9 mouse cellular contexts compared by ENCODE assay signal in genomic region chr8:106140769-106141168, GRCm38 (mm10). TPM values are rescaled to one million over a fixed set of nuclear protein-coding genes. Genes with fewer than 3 reads are reported as not detected.
DNase-seq lines count a peak whose midpoint lies in the region; ATAC-seq lines count a peak whose summit lies in the region.
"Had no signal": no experiment of that assay in that cellular context is flagged by ENCODE, and none has a peak within 500 bp of the region (broad histone marks: within the 10 kb centered on the region; RNA-seq: fewer than 3 reads in every experiment).

No protein-coding gene starts in this region.

- no peak overlapping the region for H3K9ac ChIP-seq in forebrain, embryonic 16.5 days (replicated peaks; ENCODE audit: low read depth, low read length)
- H3K9ac ChIP-seq in hindbrain, embryonic 12.5 days: no peak overlapping the region
- H3K9ac ChIP-seq: lung, embryonic 15.5 days had no signal

- H3K9me3 ChIP-seq in forebrain, embryonic 16.5 days (ENCODE audit: control insufficient read depth, low read length): no peaks in the 10 kb centered on the region
- no peaks in the 10 kb centered on the region for H3K9me3 ChIP-seq in hindbrain, embryonic 12.5 days (replicated peaks)
- H3K9me3 ChIP-seq: lung, embryonic 15.5 days had no signal

- no peaks in the 10 kb centered on the region for H3K36me3 ChIP-seq in forebrain, embryonic 16.5 days (ENCODE audit: control insufficient read depth, insufficient read depth)
- H3K36me3 ChIP-seq in hindbrain, embryonic 12.5 days: no peaks in the 10 kb centered on the region
- H3K36me3 ChIP-seq: lung, embryonic 15.5 days had no signal

- no peak overlapping the region for H3K4me2 ChIP-seq in forebrain, embryonic 16.5 days (ENCODE audit: low read length)
- no peak overlapping the region for H3K4me2 ChIP-seq in hindbrain, embryonic 12.5 days (replicated peaks)
- H3K4me2 ChIP-seq: lung, embryonic 15.5 days had no signal

- H3K27ac ChIP-seq in forebrain, embryonic 16.5 days (ENCODE audit: low read length): no peak overlapping the region
- H3K27ac ChIP-seq in hindbrain, embryonic 12.5 days: no peak overlapping the region
- H3K27ac ChIP-seq: lung, embryonic 15.5 days had no signal

- peaks cover 32% of the 10 kb centered on the region for H3K27me3 ChIP-seq in forebrain, embryonic 16.5 days (replicated peaks; ENCODE audit: control insufficient read depth, insufficient read depth, low read length)
- H3K27me3 ChIP-seq in hindbrain, embryonic 12.5 days: peaks cover 48% of the 10 kb centered on the region

- peaks cover 17% of the 10 kb centered on the region for H3K4me1 ChIP-seq in forebrain, embryonic 16.5 days (replicated peaks; ENCODE audit: control insufficient read depth, insufficient read depth, low read length)
- H3K4me1 ChIP-seq in hindbrain, embryonic 12.5 days: peaks cover 26% of the 10 kb centered on the region

- 13% methylated on average over 13 of the region's 13 CpGs for WGBS in forebrain, embryonic 16.5 days
- 18% methylated on average over 13 of the region's 13 CpGs for WGBS in hindbrain, embryonic 12.5 days

- ATAC-seq in forebrain, embryonic 16.5 days: peak; percentile 80
- peak; percentile 57 for ATAC-seq in hindbrain, embryonic 12.5 days (ENCODE audit: low FRiP score)
- peak; percentile 84 for ATAC-seq in megakaryocyte-erythroid progenitor cell, adult 5-6 weeks (replicated peaks; ENCODE audit: low FRiP score, low TSS enrichment, poor library complexity, severe bottlenecking)

- peak; percentile 84 for DNase-seq in Muller cell, postnatal 12 days (ENCODE audit: inconsistent ontology term)
- peak; percentile 64 for DNase-seq in cerebellum, adult 11-12 months
- DNase-seq in layer of hippocampus, postnatal 25 days (ENCODE audit: extremely low spot score in 1 of 2, low spot score in 1 of 2): peak; percentile 77 to 92
- DNase-seq in right cerebral cortex, postnatal 10 days (ENCODE audit: low spot score in 2 of 2): peak; percentile 78 to 87
- peak; percentile 74 for DNase-seq in yolk sac, embryonic 10.5 days (ENCODE audit: low spot score)

- H3K4me3 ChIP-seq in forebrain, embryonic 16.5 days (replicated peaks; ENCODE audit: low read length): no peak overlapping the region
- no peak overlapping the region for H3K4me3 ChIP-seq in hindbrain, embryonic 12.5 days
- H3K4me3 ChIP-seq: lung, embryonic 15.5 days had no signal

RNA-seq across cellular contexts. Expression of gene Esrp2, which starts 4.0 kb away (rescaled TPM):
- polyA plus RNA-seq in forebrain, embryonic 16.5 days (2015; fragmentation: Nextera tagmentation; extraction: Ambion mirVana): 0.37 and 0.42 TPM in 2 replicates
- 2.6 and 2.9 TPM in 2 replicates for polyA plus RNA-seq in hindbrain, embryonic 12.5 days (2016; fragmentation: Nextera tagmentation; extraction: Ambion mirVana)
- total RNA-seq in layer of hippocampus, postnatal 25 days (2021): under 1 TPM in 1 of 2 experiments, not detected in 1; 0.07 TPM
- total RNA-seq in megakaryocyte-erythroid progenitor cell, adult 5-6 weeks (2014; fragmentation: Nextera tagmentation): 0.68 and 1.4 TPM in 2 replicates
- not detected in 2 replicates for total RNA-seq in megakaryocyte-erythroid progenitor cell, adult 5-6 weeks (2017)

RNA-seq across cellular contexts. Expression of gene Pla2g15, which starts 9.4 kb away (rescaled TPM):
- 18.2 and 20.6 TPM in 2 replicates for polyA plus RNA-seq in forebrain, embryonic 16.5 days (2015; fragmentation: Nextera tagmentation; extraction: Ambion mirVana)
- polyA plus RNA-seq in hindbrain, embryonic 12.5 days (2016; fragmentation: Nextera tagmentation; extraction: Ambion mirVana): 18.2 and 20.1 TPM in 2 replicates
- 10 to 100 TPM; 19.4 to 23.1 TPM for total RNA-seq in layer of hippocampus, postnatal 25 days (2021)
- 2.7 and 3.2 TPM in 2 replicates for total RNA-seq in megakaryocyte-erythroid progenitor cell, adult 5-6 weeks (2014; fragmentation: Nextera tagmentation)
- total RNA-seq in megakaryocyte-erythroid progenitor cell, adult 5-6 weeks (2017): 0.84 and 3.2 TPM in 2 replicates

RNA-seq across cellular contexts. Expression of gene Slc7a6, which starts 27.9 kb away (rescaled TPM):
- polyA plus RNA-seq in forebrain, embryonic 16.5 days (2015; fragmentation: Nextera tagmentation; extraction: Ambion mirVana): 49.3 and 58.4 TPM in 2 replicates
- polyA plus RNA-seq in hindbrain, embryonic 12.5 days (2016; fragmentation: Nextera tagmentation; extraction: Ambion mirVana): 55.8 and 60.8 TPM in 2 replicates
- 10 to 100 TPM; 19.8 to 24.9 TPM for total RNA-seq in layer of hippocampus, postnatal 25 days (2021)
- 2.6 and 4.2 TPM in 2 replicates for total RNA-seq in megakaryocyte-erythroid progenitor cell, adult 5-6 weeks (2014; fragmentation: Nextera tagmentation)
- total RNA-seq in megakaryocyte-erythroid progenitor cell, adult 5-6 weeks (2017): 5.1 and 6.7 TPM in 2 replicates

Comparison
In these comparisons a context has a peak if more than half of its experiments do, and no peak if none do; other contexts are left out.
1. RNA of gene Pla2g15, which starts 9.4 kb away (total RNA-seq): 19.4 to 23.1 TPM in layer of hippocampus, postnatal 25 days; 0.84 to 3.2 TPM in megakaryocyte-erythroid progenitor cell, adult 5-6 weeks; every median in the first group is over 4 times any median in the second.
2. Peak in every context shown above with its lines, with median percentiles within 50 percentile points of each other: DNase-seq and ATAC-seq.